Mouse (Mus musculus) gastrocnemius, postnatal 25 days (tissue): Measurements from ENCODE around the gene Eea1. TPM values are rescaled to one million over a fixed set of nuclear protein-coding genes. Genes with fewer than 3 reads are reported as not detected.
"Not testable (repeated sequence)": the region's sequence is repeated elsewhere in the genome, so short reads cannot be mapped to it uniquely, and the experiment has no call there.

Experiments used
- DNase-seq: peaks from one replicate; pipeline ENCODE4 v3.0.0; 2022
- long read RNA-seq, 2 experiments: library from polyadenylated mRNA; stranded (forward); transcript quantifications; one replicate each; pipeline ENCODE4 v2.0.0; 2021
- total RNA-seq, 2 experiments: library from RNA; stranded (reverse); gene quantifications; 1 replicate in 1 of 2; 2 replicates in 1 of 2; pipeline ENCODE4 v1.2.3; 2021

The Eea1 gene
- total RNA-seq = 10 to 100 TPM; 19.9 to 21.1 TPM
- long read RNA-seq, experiment 1, partial matches to known transcripts = 1 of 3 reads
- long read RNA-seq, experiment 1, other reads (novel, unspliced or antisense) = 2 of 3 reads
- long read RNA-seq, experiment 2, full-length matches to known transcripts = 4 of 7 reads
- long read RNA-seq, experiment 2, partial matches to known transcripts = 1 of 7 reads
- long read RNA-seq, experiment 2, other reads (novel, unspliced or antisense) = 2 of 7 reads

DNA sequence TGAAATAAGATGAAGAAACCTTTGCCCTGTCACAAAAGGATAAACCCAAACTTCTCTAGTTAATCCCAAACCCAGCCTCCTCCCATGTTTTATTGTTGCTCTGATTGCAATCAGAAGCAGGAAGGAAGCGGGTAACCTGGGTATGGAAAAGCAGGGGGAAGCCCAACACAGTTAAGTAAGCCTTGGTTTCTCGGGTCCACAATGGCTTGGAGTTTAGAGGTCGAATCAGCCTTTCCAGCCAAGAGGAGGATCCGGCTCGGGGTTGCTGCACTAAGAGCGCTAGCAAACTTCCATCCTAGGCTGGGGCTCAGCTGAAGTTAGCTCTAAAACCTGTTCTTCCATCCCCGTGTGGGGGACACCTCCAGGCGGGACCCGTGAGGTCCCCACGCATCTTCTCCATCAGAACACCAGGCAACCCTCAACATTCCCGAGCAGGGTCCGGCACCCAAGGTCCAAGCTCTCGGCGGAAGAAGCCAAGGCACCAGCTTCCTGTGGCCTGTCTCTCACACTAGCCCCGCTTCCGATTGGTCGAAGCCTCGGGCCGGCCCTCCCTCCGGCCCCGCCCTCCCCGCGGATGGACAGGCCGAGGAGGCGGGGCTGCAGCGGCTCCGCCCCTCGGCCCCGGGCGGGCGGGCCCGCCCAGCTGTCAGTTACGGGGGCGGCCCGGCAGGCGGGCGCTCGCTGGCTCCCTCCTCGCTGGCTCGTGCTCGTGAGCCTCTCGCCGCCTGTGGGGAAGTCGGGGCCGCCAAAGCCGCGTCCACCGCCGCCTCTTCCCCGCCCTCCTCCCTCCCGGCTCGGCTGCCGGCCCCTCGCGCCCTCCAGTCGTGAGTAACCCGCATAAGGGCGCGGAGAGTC, at the start of gene Eea1:
Gene Eea1 (plus strand): TSS at position 605 of the 855 bp plus-strand sequence.
- peak; percentile 94 for DNase-seq

DNA sequence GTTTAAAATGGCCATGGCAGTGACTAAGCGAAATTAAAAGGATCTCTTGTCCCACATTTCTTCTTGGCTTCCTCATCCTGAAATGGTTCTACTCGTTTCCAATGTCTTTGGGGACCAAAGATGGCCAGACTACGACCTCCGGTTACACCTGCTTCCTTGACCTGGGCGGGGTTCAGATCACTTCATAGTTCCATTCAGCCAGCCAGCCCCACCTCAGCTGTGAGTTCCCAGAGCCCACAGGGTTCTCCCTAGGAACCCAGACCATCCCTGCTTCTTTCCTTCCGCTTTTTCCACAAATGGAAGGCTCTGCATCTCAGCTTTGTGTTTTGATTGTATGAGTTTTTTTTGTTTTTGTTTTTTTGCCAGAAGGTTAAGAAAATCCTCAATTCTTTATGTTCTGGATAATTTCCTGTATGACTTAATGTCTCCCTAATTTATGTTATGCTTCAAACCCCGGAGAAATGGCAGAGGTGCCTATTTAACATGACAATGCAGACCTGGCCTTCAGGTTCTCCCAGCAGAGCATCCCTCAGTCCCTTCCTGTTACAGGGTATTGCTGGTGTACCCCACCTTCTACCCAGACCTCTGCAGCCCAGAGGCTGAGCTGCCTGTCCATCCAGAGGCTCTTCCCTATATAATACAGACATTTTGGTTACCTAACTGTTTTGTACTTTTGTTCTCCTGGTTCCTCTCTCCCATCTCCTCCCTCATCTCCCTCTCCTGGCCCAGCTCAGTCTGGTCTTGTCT, 49.1 kb upstream of the Eea1 start:
- DNase-seq = no peak

DNA sequence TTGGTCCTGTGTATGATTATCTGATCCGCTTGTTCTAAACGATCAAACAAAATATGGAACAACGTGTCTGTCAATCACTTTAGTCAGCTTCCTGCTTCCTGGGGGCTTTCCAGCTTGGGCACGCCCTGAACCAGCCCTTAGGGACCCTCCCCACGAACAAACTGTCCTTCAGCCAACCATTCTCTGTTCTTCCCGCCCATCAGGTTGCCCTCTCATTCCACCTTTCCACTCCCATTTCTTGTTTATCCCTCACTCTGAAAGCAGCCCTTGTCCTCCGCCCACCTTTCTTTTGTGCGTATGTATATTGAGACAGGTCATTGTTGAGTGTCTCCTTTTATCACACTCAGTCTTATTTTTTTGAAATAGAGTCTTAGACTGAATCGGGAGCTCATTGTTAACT, 48.3 kb upstream of the Eea1 start:
- no peak for DNase-seq

DNA sequence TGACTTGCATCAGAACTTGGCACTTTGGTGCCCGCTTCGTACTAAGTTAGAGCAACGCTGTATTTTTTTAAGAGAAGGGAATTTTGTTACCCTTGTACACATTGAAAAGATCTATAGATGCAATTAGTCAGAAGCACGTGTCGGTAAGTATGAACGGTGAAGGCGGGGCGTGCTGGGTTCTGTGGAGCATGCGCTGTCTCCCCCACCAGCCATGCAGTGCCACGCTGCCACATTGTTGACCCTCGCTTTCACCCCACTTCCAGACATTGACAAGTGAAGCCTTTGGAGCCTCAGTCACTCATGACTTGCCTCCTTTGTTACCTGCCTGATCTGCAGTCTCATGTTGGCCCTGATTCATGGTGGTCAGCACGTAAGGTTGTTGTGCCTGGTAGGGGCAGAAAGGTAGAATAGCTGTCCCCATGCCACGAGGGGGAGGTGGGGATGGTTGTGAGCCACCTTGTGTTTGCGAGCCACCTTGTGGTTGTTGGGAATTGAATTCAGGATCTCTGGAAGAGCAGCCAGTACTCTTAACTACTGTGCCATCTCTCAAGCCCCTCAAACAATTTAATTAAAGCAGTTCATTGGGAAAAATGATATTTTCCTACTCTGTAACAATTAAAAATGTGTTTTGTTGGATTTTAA, 47.0 kb upstream of the Eea1 start:
- DNase-seq = no peak

DNA sequence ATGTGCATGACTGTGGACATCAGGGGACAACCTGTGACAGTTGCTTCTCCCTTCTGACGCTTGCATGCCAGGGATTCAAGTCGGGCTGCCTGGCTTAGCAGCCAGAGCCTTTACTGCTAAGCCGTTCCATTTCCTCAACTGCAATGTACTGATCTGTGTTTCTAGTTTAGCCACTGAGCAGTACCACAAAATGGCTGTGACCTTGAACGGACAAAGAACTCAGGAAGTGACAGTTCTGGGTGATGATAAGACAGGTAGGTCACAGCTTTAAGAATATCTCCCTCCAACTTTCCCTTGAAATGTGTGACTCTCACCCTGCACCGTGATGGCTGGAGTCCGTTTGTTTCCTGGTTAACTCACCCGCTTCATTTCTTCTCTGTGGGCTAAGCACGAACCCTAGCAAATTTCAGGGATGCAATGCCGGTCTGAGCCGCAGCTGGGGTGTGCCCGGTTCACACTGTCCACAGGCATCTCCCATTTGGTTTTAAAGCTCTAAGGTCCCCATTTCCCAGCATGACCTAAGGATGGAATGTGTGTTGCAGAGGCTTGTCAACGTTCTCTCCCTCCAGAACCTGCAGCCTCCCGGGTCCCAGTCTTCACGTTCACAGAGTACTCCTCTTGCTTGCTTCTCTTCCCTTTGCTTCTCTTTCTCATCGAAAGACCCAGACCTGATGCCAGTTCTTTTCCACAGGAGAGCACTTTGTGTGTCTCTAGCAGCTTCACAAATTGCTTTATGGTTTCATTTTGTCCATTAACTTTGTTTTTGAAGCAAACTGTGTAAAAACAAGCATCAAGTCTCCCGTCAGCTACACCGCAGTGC, 46.2 kb upstream of the Eea1 start:
- DNase-seq = no peak

DNA sequence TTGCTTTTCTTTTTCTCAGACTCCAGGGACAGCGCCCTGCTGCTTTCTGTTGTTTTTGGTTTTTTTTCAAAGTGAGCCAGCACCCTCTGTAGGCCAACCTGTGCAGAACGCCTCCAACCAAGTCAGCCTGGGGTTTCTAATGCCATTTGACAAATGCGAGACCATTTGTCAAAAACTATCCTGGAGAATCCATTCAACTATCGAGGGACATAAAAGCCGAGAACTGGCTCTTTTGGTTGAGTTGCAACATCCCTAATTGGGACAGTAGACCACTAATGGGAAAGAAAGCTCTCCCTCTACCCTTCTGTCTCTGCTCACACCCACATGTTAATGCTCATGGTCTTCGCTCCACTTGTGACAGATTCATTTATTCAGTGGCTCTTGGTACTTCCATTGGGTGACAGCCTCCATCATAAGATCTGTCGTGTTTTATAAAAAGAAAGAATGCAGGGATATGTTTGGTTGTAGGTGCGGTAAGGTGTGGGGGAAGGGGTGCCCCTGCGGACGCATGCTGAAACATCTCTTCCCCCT, 45.5 kb upstream of the Eea1 start:
- DNase-seq = peak; percentile 21

DNA sequence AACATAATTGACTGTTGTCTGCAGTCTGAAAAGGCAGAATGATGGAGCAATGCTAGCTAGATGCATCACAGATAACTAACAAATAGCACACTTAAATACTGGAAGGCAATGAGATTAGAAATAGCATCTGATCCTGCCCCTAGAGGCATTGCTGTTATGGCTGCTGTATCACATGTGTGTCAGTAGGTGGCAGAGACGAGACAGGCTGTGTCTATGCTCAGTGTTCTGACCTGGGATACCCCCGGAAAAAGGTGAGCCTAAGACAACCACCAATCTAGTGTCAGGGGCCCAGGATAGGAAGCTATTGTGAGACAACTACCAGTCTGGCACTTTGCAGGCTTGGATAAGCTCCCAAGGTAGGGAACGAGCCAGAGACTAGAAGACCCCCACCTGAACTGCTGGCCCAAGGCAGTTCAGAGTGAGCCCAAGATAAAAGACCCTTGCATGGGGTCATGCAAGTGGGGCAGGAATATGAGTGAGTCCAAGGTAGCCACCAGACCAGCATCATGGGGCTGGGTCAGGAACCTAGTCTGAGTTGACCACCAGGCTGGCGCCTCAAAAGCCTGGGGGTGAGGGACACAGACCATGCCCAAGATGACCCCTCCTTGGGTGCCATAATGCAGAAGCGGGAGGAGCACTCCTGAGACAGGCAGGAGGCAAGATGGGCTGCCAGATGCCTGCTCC, 41.8 kb upstream of the Eea1 start:
- DNase-seq = no peak

DNA sequence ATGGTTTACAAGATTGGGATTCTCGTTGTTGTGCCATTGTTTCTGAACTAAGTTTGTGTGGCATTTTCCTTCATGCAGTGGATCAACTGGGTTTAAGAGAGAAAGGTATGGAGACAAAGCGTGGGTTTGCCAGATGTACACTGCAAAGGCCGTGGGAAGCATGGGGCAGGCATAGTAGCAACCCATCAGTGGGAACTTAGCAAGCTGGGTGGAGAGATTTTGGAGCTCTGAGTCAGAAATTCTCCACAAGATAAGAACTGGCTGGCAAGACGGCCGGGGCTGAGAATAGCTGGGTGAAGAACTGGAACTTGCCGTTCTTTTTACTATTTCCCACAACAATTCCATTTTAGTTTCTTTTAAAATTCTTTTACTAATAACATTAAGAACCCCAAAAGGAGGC, 35.8 kb upstream of the Eea1 start:
- no peak for DNase-seq

DNA sequence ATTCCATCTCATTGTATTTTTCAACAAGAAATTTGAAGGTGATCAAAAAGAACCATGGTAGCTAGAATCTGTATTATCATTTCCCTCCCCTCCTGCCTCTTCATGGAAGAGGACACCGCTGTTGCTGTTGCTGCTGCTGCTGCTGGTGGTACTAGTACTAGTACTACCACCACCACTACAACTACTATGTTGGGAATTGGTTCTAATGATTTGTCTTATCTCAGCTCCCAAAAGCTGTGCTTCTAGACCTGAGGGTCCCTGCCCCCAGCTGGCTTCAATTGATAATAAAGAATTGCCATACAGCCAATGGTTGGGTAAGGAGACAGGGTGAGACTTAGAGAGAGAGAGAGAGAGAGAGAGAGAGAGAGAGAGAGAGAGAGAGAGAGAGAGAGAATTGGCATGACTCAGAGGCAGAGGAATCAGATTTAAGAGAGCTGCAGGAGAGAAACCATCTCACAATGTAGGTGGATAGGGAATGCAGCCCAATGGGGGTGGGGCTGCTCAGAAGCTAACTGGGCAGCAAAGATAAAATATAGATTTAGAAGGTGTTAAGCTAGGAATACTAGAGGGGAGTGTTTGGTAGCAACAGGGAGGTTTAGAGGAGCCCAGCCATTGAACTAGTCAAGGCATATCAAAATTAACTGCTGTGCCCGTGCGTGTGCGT, 31.1 kb upstream of the Eea1 start:
- DNase-seq = no peak

DNA sequence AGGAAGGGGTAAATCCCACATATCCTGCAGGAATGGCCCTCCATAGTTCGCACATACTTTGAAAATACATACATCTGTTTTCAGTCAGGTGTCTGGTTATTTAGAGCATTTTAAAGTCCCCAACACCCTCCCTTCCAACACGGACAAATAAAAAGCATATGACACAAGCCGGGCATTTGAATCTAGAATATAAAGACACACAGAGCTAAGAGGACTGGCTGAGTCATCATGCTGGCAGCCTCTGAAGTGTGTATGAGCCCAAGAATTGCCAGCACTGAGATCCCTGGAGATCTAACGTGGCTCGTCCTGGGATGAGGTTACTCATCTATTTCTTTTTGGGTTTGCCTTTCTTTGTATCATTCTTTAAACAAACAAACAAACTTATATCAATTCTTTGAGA, 29.4 kb upstream of the Eea1 start:
- DNase-seq = no peak

DNA sequence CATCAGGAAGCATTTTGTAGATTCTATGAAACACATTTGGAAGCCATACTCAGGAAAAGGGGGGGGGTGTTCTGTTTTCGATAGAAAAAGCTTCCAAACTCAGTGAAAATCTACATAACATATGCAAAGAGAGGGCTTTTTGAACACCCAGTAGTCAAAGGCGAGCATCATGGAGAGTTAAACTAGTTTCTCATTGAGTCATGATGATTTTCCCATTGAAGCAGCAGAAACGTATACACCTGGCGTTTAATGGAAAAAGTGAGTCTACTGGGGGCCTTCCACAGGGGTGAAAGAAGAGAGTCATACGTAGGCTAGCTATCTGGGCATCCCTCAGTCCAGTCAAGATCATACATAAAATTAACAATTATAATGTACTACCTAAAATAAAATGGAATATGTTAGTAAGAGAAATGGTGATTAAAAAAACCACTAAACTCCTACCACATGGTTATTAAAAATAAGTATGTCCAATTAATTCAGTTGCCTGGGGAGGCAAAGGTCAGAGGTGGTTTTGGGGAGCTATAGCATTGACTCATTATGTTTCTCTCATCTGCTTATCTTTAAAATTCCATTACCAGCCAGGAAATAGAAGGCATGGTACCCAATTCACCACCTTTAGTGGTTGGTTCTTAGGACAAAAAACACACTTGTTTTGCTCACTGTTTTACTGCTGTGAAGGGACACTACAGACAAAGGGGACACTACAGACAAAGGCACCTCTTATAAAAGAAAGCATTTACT, 25.8 kb upstream of the Eea1 start:
- DNase-seq = no peak

DNA sequence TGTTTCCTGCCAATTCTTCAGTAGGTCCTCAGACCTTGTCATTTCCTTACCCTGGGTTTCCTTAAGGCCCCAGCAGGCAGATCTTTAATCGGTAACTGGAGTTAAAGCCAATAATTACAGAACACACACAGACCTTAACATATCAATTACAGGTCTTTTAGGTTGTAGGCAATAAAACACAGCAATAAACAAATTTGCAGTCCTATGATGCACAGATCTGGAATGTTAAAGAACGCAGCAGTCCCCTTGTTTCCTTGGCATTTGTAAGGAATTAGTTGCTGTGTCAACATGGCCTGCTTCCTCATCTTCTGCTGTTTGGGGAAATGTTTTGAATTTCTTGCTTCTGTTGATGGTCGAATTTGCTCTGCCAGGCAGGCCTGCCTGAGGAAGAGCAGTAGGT, 21.7 kb upstream of the Eea1 start:
- no peak for DNase-seq

DNA sequence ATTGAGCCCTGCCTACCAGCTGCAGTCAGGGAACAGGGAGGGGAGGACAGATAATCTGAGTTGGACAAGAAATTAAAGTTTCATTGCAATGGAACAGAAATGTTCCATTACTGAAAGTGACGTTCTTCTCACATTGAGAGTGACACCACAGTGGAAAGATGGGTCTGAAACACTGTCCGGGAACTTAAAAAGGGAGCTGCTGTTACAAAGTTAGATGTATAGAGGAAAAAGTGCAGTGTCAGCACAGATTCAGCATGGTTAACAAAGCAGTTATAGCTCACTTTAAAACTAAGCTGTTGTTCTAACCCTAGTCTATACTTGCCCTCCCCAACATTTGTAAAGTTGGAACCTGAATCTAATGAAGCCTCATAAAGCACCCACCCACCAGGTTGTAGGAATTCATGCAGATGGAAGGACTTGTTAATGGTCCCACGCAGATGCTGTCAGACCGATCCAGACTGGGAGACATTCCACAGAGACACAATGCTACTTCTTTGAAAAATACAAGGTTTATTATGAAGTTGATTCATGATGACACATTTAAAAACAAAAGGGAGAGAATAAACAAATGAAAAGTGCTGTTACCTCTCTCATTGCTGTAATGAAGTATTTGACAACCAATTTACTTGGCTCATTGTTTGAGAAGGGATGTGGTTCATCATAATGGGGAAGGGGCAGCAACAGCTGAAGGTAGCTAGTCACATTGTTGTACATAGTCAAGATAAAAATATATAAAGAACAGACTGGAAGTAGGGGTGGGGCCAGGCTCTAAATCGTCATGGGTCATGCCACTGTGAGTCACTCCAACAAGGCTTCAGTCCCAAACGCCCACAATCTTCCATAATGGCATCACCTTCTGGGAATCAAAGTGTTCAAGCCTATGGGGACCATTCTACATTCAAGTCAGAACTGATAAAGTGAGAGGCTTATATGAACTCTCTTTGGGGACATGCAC, 16.9 kb upstream of the Eea1 start:
- DNase-seq = no peak

DNA sequence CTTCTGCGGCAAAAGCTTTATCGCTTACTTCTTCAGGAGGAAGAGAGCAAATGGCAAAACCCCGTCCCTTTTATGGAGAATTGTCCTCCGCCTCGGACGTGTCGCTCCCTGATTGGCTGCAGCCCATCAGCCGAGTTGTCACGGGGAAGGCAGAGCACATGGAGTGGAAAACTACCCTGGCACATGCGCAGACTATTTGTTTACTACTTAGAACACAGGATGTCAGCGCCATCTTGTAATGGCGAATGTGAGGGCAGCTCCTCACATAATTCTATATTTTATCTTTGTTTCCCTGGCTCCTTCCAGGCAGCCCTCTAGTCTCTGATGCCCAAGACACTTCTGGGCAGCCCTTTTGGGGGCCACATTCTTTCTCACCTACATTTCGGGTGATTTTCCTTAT, 6.8 kb upstream of the Eea1 start:
- not testable (repeated sequence) for DNase-seq

DNA sequence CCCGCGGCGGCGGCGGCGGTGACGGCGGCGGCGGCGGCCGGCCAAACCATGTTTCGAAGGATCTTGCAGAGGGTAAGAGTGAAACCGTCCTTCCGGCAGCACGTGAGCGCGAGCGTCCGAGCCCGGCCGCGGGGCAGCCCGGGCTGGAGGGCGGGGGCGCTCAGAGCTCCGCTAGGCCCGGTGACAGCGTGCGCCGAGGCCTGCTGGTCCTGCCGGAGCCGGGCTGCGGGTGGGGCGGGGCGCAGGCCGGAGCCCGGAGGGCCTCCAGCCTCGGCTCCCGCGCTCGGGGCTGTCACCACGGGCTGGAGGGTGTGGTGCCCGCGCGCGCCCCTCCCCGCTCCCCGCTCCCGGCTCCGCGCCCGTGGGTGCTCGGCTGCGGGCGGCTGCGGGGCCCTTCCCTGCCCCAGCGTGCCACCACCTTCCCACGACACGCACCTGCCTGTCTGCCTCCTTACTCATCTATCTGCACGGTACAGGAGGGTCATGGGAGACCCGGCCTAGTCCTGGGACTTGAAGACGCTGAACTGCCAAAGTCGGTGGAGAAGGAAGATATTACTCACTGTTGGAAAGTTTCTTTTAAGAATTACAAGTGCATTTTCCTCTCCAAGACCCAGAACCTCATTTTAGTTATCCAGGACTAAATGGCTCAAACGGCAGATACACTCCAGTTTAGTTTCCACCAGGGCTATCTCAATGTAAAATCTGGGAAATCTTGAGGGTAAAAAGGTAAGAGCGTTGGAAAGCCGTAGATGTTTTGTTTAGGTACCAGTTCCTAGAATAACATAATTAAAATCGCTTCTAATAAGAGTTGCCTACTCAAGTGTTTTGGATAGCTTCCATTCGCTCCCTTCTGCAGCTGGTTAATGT, 684 bp downstream of the Eea1 start:
- DNase-seq = no peak

DNA sequence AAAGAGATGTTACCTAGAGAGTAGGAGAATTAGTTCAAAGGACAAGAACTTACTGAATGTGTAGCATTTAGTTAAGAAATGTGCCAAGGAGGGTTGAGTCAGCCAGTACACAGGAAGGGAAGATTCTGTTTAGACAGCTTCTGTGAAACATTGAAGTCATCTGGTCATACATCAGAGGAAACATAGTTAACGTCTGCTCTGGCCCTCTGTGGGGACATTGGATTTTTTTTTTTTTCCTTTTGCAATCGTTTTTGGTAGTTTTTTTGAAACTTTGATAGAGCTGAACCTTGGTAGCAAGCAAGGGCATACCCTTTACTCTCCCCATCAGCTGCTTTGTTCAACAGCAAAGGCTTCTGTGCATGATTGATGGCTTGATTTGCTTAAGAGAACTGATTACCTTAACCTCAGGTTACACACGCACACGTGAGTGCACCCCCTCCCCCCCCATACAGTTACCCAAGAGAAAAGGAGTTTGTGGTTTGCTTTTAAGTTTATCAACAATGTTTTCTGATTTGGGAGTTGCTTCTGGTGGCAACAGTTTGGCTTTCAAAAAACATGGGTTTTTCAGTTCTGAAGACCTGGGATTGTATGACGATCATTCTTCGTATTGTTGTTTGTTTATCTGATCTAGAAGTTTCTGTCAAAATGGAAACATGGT, 1.4 kb downstream of the Eea1 start:
- DNase-seq = no peak

DNA sequence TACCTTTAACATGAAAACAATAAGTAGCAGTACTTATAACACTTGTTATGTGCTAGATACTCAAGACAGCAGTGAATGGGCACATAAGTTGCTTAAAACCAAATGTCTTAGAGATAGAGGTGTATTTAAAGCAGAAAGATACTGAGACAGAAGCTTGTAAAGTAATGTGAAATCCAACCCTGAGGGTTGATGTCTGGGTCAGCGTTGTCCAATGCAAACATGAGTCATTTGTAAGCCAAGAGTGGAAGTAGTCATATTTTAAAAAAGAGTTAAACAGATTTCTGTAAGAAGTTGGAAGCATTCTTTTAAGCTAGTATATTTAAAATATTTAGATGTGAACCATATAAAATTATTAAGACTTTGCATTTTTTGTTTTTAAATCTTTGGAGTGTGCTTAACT, 4.6 kb downstream of the Eea1 start:
- no peak for DNase-seq
